Mouse (Mus musculus): ENCODE results near the gene Hist1h1b. TPM values are rescaled to one million over a fixed set of nuclear protein-coding genes. Genes with fewer than 3 reads are reported as not detected.

The Hist1h1b gene
- polyA plus RNA-seq, 1 experiment from 2014 or later, result 17.4 TPM

DNA sequence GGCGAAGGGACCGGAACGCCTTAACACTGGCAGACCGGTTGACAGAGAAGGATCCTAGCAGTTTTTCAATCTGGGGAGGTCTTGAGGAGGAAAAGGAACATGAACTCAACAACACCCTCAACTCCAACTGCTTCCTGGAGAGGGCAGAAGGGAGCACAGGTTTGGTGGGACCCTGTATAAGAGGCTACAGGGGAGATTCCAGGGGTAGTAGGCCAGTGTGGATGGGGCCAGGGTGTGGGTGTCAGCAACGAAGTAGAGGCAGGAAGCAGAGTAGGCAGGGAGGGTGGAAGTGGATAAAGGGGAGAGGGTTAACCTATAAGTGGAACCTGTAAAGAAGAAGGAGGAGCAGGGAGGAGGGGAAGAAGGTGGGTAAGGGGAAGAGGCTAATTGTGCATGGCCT lies 47.0 kb downstream of the Hist1h1b start:
- 70% methylated on average over 5 of the region's 5 CpGs for WGBS
- H3K27ac ChIP-seq (ENCODE audit: low read length), result peak overlapping the region; percentile 98; the same call in 1 of the 2 replicates
- H3K4me2 ChIP-seq (replicated peaks; ENCODE audit: low read depth, low read length), result no peak overlapping the region

More for the DNA sequence above, 47.0 kb downstream of the Hist1h1b start:
- no peaks in the 10 kb centered on the region for H3K36me3 ChIP-seq (ENCODE audit: insufficient read depth, low read length)
- no peaks in the 10 kb centered on the region for H3K9me3 ChIP-seq (ENCODE audit: low read length)
- no peak overlapping the region for H3K4me3 ChIP-seq (ENCODE audit: low read length)
- peak overlapping the region; percentile 82 for H3K9ac ChIP-seq (replicated peaks; ENCODE audit: low read length)
- ATAC-seq (ENCODE audit: low FRiP score, low TSS enrichment), result peak; percentile 14; the same call in 1 of the 2 replicates
- H3K27me3 ChIP-seq (ENCODE audit: insufficient read depth, low read length), result no peaks in the 10 kb centered on the region
- H3K4me1 ChIP-seq (ENCODE audit: insufficient read depth, low read length), result peaks cover 12% of the 10 kb centered on the region; the same call in 1 of the 2 replicates

Small RNAs within 50 kb of the gene (microRNA-seq; reads per million reads assigned to microRNA genes)
- gene Gm19658, result not detected
- gene Gm44346, result not detected
- not detected for gene Gm44454

Other genes with a start within 250 kb of the Hist1h1b start
- gene Zkscan8, start 249.5 kb downstream of the Hist1h1b start, polyA plus RNA-seq (2015; fragmentation: Nextera tagmentation; extraction: Ambion mirVana), result 6.8 and 7.0 TPM in 2 replicates
- 0.16 and 0.17 TPM in 2 replicates for gene Olfr1366, start 237.8 kb downstream of the Hist1h1b start, polyA plus RNA-seq (2015; fragmentation: Nextera tagmentation; extraction: Ambion mirVana)
- not detected in 2 replicates for gene Olfr1535, start 220.7 kb downstream of the Hist1h1b start, polyA plus RNA-seq (2015; fragmentation: Nextera tagmentation; extraction: Ambion mirVana)
- gene Olfr1364, start 198.9 kb downstream of the Hist1h1b start, polyA plus RNA-seq (2015; fragmentation: Nextera tagmentation; extraction: Ambion mirVana), result not detected in 2 replicates
- gene Olfr1362, start 166.6 kb downstream of the Hist1h1b start, polyA plus RNA-seq (2015; fragmentation: Nextera tagmentation; extraction: Ambion mirVana), result not detected in 2 replicates
- not detected in 2 replicates for gene Olfr11, start 138.1 kb downstream of the Hist1h1b start, polyA plus RNA-seq (2015; fragmentation: Nextera tagmentation; extraction: Ambion mirVana)
- gene Olfr1361, start 117.2 kb downstream of the Hist1h1b start, polyA plus RNA-seq (2015; fragmentation: Nextera tagmentation; extraction: Ambion mirVana), result not detected in 2 replicates
- gene Olfr1360, start 103.2 kb downstream of the Hist1h1b start, polyA plus RNA-seq (2015; fragmentation: Nextera tagmentation; extraction: Ambion mirVana), result not detected in 2 replicates
- gene Olfr1359, start 82.5 kb downstream of the Hist1h1b start, polyA plus RNA-seq (2015; fragmentation: Nextera tagmentation; extraction: Ambion mirVana), result not detected in 2 replicates
- 1.9 and 3.8 TPM in 2 replicates for gene Hist1h2bl, start 64.5 kb downstream of the Hist1h1b start, polyA plus RNA-seq (2015; fragmentation: Nextera tagmentation; extraction: Ambion mirVana)
- gene Hist1h2ai, start 64.2 kb downstream of the Hist1h1b start, polyA plus RNA-seq (2015; fragmentation: Nextera tagmentation; extraction: Ambion mirVana), result 13.5 and 20.3 TPM in 2 replicates
- 6.2 and 12.4 TPM in 2 replicates for gene Hist1h3h, start 63.0 kb downstream of the Hist1h1b start, polyA plus RNA-seq (2015; fragmentation: Nextera tagmentation; extraction: Ambion mirVana)
- 4.3 and 4.4 TPM in 2 replicates for gene Hist1h2bm, start 58.6 kb downstream of the Hist1h1b start, polyA plus RNA-seq (2015; fragmentation: Nextera tagmentation; extraction: Ambion mirVana)
- 1.4 and 1.6 TPM in 2 replicates for gene Hist1h4j, start 45.6 kb downstream of the Hist1h1b start, polyA plus RNA-seq (2015; fragmentation: Nextera tagmentation; extraction: Ambion mirVana)
- gene Hist1h4k, start 30.1 kb downstream of the Hist1h1b start, polyA plus RNA-seq (2015; fragmentation: Nextera tagmentation; extraction: Ambion mirVana), result 4.3 and 5.9 TPM in 2 replicates
- gene Hist1h2ak, start 26.8 kb downstream of the Hist1h1b start, polyA plus RNA-seq (2015; fragmentation: Nextera tagmentation; extraction: Ambion mirVana), result 24.4 and 25.9 TPM in 2 replicates
- 2.2 and 3.1 TPM in 2 replicates for gene Hist1h2bn, start 26.5 kb downstream of the Hist1h1b start, polyA plus RNA-seq (2015; fragmentation: Nextera tagmentation; extraction: Ambion mirVana)
- 98.9 and 117 TPM in 2 replicates for gene Hist1h3i, start 2.7 kb upstream of the Hist1h1b start, polyA plus RNA-seq (2015; fragmentation: Nextera tagmentation; extraction: Ambion mirVana)
- 3.4 and 6.0 TPM in 2 replicates for gene Hist1h2an, start 6.6 kb upstream of the Hist1h1b start, polyA plus RNA-seq (2015; fragmentation: Nextera tagmentation; extraction: Ambion mirVana)
- 2.0 and 2.2 TPM in 2 replicates for gene Hist1h2bp, start 6.8 kb upstream of the Hist1h1b start, polyA plus RNA-seq (2015; fragmentation: Nextera tagmentation; extraction: Ambion mirVana)
- 22.0 and 25.6 TPM in 2 replicates for gene Hist1h2bq, start 29.6 kb upstream of the Hist1h1b start, polyA plus RNA-seq (2015; fragmentation: Nextera tagmentation; extraction: Ambion mirVana)
- 2.1 TPM in 1 of 2 replicates, not detected in the other for gene Hist1h2ao, start 29.8 kb upstream of the Hist1h1b start, polyA plus RNA-seq (2015; fragmentation: Nextera tagmentation; extraction: Ambion mirVana)
- gene Hist1h4m, start 31.1 kb upstream of the Hist1h1b start, polyA plus RNA-seq (2015; fragmentation: Nextera tagmentation; extraction: Ambion mirVana), result not detected in 2 replicates
- 13.6 and 14.5 TPM in 2 replicates for gene Hist1h4n, start 51.6 kb upstream of the Hist1h1b start, polyA plus RNA-seq (2015; fragmentation: Nextera tagmentation; extraction: Ambion mirVana)
- gene Hist1h2ap, start 52.9 kb upstream of the Hist1h1b start, polyA plus RNA-seq (2015; fragmentation: Nextera tagmentation; extraction: Ambion mirVana), result 2,785 and 3,191 TPM in 2 replicates
- 22.6 and 26.0 TPM in 2 replicates for gene Hist1h2br, start 53.1 kb upstream of the Hist1h1b start, polyA plus RNA-seq (2015; fragmentation: Nextera tagmentation; extraction: Ambion mirVana)
- 11.6 and 13.7 TPM in 2 replicates for gene Zfp184, start 164.5 kb upstream of the Hist1h1b start, polyA plus RNA-seq (2015; fragmentation: Nextera tagmentation; extraction: Ambion mirVana)
- 0.15 and 0.26 TPM in 2 replicates for gene Pom121l2, start 200.6 kb upstream of the Hist1h1b start, polyA plus RNA-seq (2015; fragmentation: Nextera tagmentation; extraction: Ambion mirVana)
- 0.32 and 0.97 TPM in 2 replicates for gene Prss16, start 229.1 kb upstream of the Hist1h1b start, polyA plus RNA-seq (2015; fragmentation: Nextera tagmentation; extraction: Ambion mirVana)

All from kidney, embryonic 16.5 days (tissue).